Mouse (Mus musculus) kidney, adult 8-10 months (tissue): ENCODE measurements around the gene Ice1.

Experiments
- DNase-seq, 2 experiments: peaks; one replicate each; pipeline ENCODE4 v3.0.0; 2022

Ice1 gene

GRCm38 (mm10) chr13:70553456-70553855 lies 84.0 kb downstream of the Ice1 start:
- no peak for DNase-seq

DNA sequence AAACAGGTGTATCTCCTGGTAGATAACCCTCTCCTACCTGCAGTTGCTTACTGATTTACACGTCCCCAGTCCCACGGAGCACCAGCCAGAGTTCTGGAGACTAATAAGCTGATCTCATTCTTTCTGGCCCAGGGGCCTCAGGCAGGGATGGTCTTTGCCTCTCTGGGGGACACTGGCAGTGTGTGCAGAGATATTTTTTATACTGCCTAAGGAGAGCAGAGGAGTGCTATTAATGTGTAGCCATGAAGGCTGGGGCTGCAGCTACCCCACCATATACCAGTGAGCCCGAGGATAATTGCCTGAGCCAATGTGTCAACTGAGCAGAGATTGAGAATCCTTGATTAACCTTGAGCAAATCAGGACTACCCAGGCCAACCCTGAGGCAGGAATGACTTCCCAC lies 90.0 kb downstream of the Ice1 start:
- DNase-seq: no peak

GRCm38 (mm10) chr13:70545261-70545660 lies 92.2 kb downstream of the Ice1 start:
- no peak for DNase-seq

- DNase-seq: no peak
Measured at GRCm38 (mm10) chr13:70539842-70540241, 97.6 kb downstream of the Ice1 start.

- DNase-seq: no peak
Measured at GRCm38 (mm10) chr13:70533412-70533811, 104.0 kb downstream of the Ice1 start.

DNA sequence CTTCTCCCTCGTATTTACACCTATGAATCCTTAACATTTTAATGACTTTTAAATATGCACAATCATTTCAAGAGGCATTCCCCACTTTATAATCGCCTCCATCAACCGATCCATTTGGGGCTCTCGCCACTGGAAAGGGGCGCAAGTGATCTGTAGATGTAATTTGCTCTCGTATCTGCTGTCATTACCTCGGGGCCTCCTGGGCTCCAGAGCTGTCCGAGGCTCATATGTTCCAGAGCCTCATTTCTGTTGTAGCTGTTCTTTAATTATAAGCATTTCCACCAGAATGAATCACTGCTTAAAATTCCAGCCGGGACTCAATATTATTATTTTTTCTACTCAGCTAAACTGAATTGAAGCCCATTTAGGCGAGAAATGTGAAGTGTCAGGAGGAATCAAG lies 104.7 kb downstream of the Ice1 start:
- no peak for DNase-seq

DNA sequence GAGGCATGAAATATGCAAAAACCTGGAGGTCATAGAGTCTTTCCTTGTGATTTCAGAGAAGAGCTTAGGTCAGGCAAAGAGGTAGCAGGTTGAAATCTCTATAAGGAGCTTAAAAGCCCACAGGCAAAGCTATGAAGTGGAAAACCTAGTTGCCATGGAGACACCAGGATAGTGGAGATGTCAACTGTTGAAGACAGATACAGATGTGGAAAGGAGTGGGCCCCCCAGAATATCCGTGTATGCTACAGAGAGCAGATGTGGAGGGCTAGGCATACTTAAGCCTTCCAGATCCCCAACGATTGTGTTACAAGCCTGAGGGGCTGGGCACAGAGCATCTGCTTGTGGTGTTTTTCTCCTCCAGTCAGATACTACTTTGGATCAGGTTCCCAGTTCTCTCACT lies 119.8 kb downstream of the Ice1 start:
- no peak for DNase-seq

DNA sequence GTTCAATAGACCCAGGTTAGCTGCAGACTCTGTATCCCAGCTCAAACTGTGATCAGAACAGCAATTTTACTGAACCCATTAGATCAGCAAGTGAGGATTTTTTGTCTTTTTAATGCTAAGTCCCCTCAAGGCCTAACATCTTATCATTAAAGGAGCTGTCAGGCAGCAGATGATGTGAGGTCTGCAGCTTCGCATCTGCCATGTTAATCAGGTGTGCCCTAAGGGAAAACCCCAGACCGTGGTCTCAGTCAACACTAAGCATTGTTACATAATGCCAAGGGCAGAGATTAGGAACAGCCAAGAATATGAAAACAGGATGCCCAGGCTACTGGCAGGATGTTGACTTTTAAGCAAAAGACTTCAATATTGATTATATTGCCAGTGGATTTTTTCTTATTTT lies 122.4 kb downstream of the Ice1 start:
- DNase-seq: no peak

GRCm38 (mm10) chr13:70510199-70510598 lies 127.2 kb downstream of the Ice1 start:
- DNase-seq: no peak

- DNase-seq: no peak
Measured at GRCm38 (mm10) chr13:70509375-70510016, 127.9 kb downstream of the Ice1 start.

- DNase-seq: no peak
Measured at GRCm38 (mm10) chr13:70508708-70509374, 128.6 kb downstream of the Ice1 start.
